Mouse (Mus musculus): ENCODE data around the gene Aven. TPM values are rescaled to one million over a fixed set of nuclear protein-coding genes. Genes with fewer than 3 reads are reported as not detected.

The Aven gene
- polyA plus RNA-seq, 1 experiment from 2014 or later = 8.1 TPM

- no peak overlapping the region for H3K4me3 ChIP-seq (replicated peaks)
- H3K36me3 ChIP-seq = no peaks in the 10 kb centered on the region
- ATAC-seq (ENCODE audit: insufficient read depth, low FRiP score, low read depth) = no peak
- 41% methylated on average over 3 of the region's 3 CpGs for WGBS
- no peaks in the 10 kb centered on the region for H3K27me3 ChIP-seq (replicated peaks)
- H3K9me3 ChIP-seq = no peaks in the 10 kb centered on the region
- H3K9ac ChIP-seq = no peak overlapping the region
- H3K4me1 ChIP-seq = no peaks in the 10 kb centered on the region
- H3K27ac ChIP-seq = no peak overlapping the region
- H3K4me2 ChIP-seq = no peak overlapping the region
Observed at GRCm38 (mm10) chr2:112617206-112617605, 124.4 kb downstream of the Aven start.

GRCm38 (mm10) chr2:112625156-112625555 is 132.4 kb downstream of the Aven start:
- H3K4me2 ChIP-seq = no peak overlapping the region
- H3K9ac ChIP-seq = no peak overlapping the region
- no peaks in the 10 kb centered on the region for H3K9me3 ChIP-seq
- H3K4me3 ChIP-seq (replicated peaks) = no peak overlapping the region
- 64% methylated on average over 3 of the region's 3 CpGs for WGBS
- no peaks in the 10 kb centered on the region for H3K36me3 ChIP-seq
- H3K27ac ChIP-seq = no peak overlapping the region
- no peaks in the 10 kb centered on the region for H3K27me3 ChIP-seq (replicated peaks)
- 0 out of 2 replicates have a peak, but pooled peaks have one; percentile 35 for ATAC-seq (ENCODE audit: insufficient read depth, low FRiP score, low read depth)
- H3K4me1 ChIP-seq = no peaks in the 10 kb centered on the region

- Histone ChIP-seq H3K9ac (no peak overlapping the region), H3K36me3 (0 out of 2 replicates have a peak, but pooled peaks cover 4% of the 10 kb centered on the region), H3K27ac (no peak overlapping the region), H3K4me2 (no peak overlapping the region), H3K9me3 (no peaks in the 10 kb centered on the region), H3K4me3 (replicated peaks) (no peak overlapping the region), H3K27me3 (replicated peaks) (no peaks in the 10 kb centered on the region), H3K4me1 (no peaks in the 10 kb centered on the region)
- no peak for ATAC-seq (ENCODE audit: insufficient read depth, low FRiP score, low read depth)
- WGBS = 84% methylated on average over 11 of the region's 11 CpGs
Observed at GRCm38 (mm10) chr2:112630669-112631068, 137.9 kb downstream of the Aven start.

- H3K4me2 ChIP-seq = no peak overlapping the region
- 0 out of 2 replicates have a peak, but pooled peaks cover 4% of the 10 kb centered on the region for H3K36me3 ChIP-seq
- whole genome bisulfite sequencing = 87% methylated on average over 9 of the region's 9 CpGs
- H3K9me3 ChIP-seq = no peaks in the 10 kb centered on the region
- no peak overlapping the region for H3K4me3 ChIP-seq (replicated peaks)
- H3K9ac ChIP-seq = no peak overlapping the region
- no peaks in the 10 kb centered on the region for H3K27me3 ChIP-seq (replicated peaks)
- no peaks in the 10 kb centered on the region for H3K4me1 ChIP-seq
- ATAC-seq (ENCODE audit: insufficient read depth, low FRiP score, low read depth) = no peak
- no peak overlapping the region for H3K27ac ChIP-seq
Observed at GRCm38 (mm10) chr2:112632536-112632935, 139.8 kb downstream of the Aven start.

- Histone ChIP-seq H3K9me3 (no peaks in the 10 kb centered on the region), H3K4me2 (no peak overlapping the region), H3K36me3 (no peaks in the 10 kb centered on the region), H3K4me3 (replicated peaks) (no peak overlapping the region), H3K4me1 (no peaks in the 10 kb centered on the region), H3K9ac (no peak overlapping the region), H3K27me3 (replicated peaks) (no peaks in the 10 kb centered on the region), H3K27ac (no peak overlapping the region)
- 89% methylated on average over 5 of the region's 5 CpGs for WGBS
- no peak for ATAC-seq (ENCODE audit: insufficient read depth, low FRiP score, low read depth)
Observed at GRCm38 (mm10) chr2:112637206-112637605, 144.4 kb downstream of the Aven start.

- H3K36me3 ChIP-seq = no peaks in the 10 kb centered on the region
Observed at GRCm38 (mm10) chr2:112653836-112654235, 161.1 kb downstream of the Aven start.

GRCm38 (mm10) chr2:112656131-112656530 is 163.4 kb downstream of the Aven start:
- Histone ChIP-seq H3K27me3 (replicated peaks) (no peaks in the 10 kb centered on the region), H3K9me3 (no peaks in the 10 kb centered on the region), H3K36me3 (no peaks in the 10 kb centered on the region), H3K4me1 (no peaks in the 10 kb centered on the region), H3K4me2 (no peak overlapping the region), H3K9ac (no peak overlapping the region), H3K27ac (no peak overlapping the region), H3K4me3 (replicated peaks) (no peak overlapping the region)
- WGBS = 39% methylated on average over 5 of the region's 5 CpGs
- no peak for ATAC-seq (ENCODE audit: insufficient read depth, low FRiP score, low read depth)

More at GRCm38 (mm10) chr2:112653836-112654235, 161.1 kb downstream of the Aven start:
- Histone ChIP-seq H3K9ac (no peak overlapping the region), H3K4me3 (replicated peaks) (no peak overlapping the region), H3K9me3 (no peaks in the 10 kb centered on the region), H3K27ac (no peak overlapping the region), H3K4me1 (no peaks in the 10 kb centered on the region), H3K4me2 (no peak overlapping the region), H3K27me3 (replicated peaks) (no peaks in the 10 kb centered on the region)
- WGBS = 70% methylated on average over 3 of the region's 3 CpGs
- no peak for ATAC-seq (ENCODE audit: insufficient read depth, low FRiP score, low read depth)

- Histone ChIP-seq H3K4me1 (no peaks in the 10 kb centered on the region), H3K9me3 (no peaks in the 10 kb centered on the region), H3K36me3 (no peaks in the 10 kb centered on the region), H3K4me2 (no peak overlapping the region), H3K9ac (no peak overlapping the region), H3K27ac (no peak overlapping the region), H3K27me3 (replicated peaks) (no peaks in the 10 kb centered on the region), H3K4me3 (replicated peaks) (no peak overlapping the region)
- no peak for ATAC-seq (ENCODE audit: insufficient read depth, low FRiP score, low read depth)
- WGBS = 66% methylated on average over 3 of the region's 3 CpGs
Observed at GRCm38 (mm10) chr2:112669461-112669860, 176.7 kb downstream of the Aven start.

GRCm38 (mm10) chr2:112676175-112676574 is 183.4 kb downstream of the Aven start:
- WGBS = 84% methylated on average over 2 of the region's 2 CpGs
- Histone ChIP-seq H3K4me1 (no peaks in the 10 kb centered on the region), H3K27me3 (replicated peaks) (no peaks in the 10 kb centered on the region), H3K4me2 (no peak overlapping the region), H3K9ac (no peak overlapping the region), H3K36me3 (no peaks in the 10 kb centered on the region), H3K27ac (no peak overlapping the region), H3K4me3 (replicated peaks) (no peak overlapping the region), H3K9me3 (no peaks in the 10 kb centered on the region)
- ATAC-seq (ENCODE audit: insufficient read depth, low FRiP score, low read depth) = no peak

GRCm38 (mm10) chr2:112676721-112677120 is 184.0 kb downstream of the Aven start:
- Histone ChIP-seq H3K27me3 (replicated peaks) (no peaks in the 10 kb centered on the region), H3K4me2 (no peak overlapping the region), H3K27ac (no peak overlapping the region), H3K9ac (no peak overlapping the region), H3K4me3 (replicated peaks) (no peak overlapping the region), H3K9me3 (no peaks in the 10 kb centered on the region), H3K4me1 (no peaks in the 10 kb centered on the region), H3K36me3 (no peaks in the 10 kb centered on the region)
- no peak for ATAC-seq (ENCODE audit: insufficient read depth, low FRiP score, low read depth)
- WGBS = 33% methylated on average over 1 of the region's 1 CpGs

- WGBS = 74% methylated on average over 1 of the region's 1 CpGs
- Histone ChIP-seq H3K27me3 (replicated peaks) (no peaks in the 10 kb centered on the region), H3K4me3 (replicated peaks) (no peak overlapping the region), H3K4me2 (no peak overlapping the region), H3K27ac (no peak overlapping the region), H3K9ac (no peak overlapping the region), H3K36me3 (no peaks in the 10 kb centered on the region), H3K9me3 (no peaks in the 10 kb centered on the region), H3K4me1 (no peaks in the 10 kb centered on the region)
- no peak for ATAC-seq (ENCODE audit: insufficient read depth, low FRiP score, low read depth)
Observed at GRCm38 (mm10) chr2:112677246-112677645, 184.5 kb downstream of the Aven start.

- Histone ChIP-seq H3K4me1 (no peaks in the 10 kb centered on the region), H3K4me3 (replicated peaks) (no peak overlapping the region), H3K27ac (no peak overlapping the region), H3K36me3 (no peaks in the 10 kb centered on the region), H3K27me3 (replicated peaks) (no peaks in the 10 kb centered on the region), H3K9me3 (no peaks in the 10 kb centered on the region), H3K9ac (no peak overlapping the region), H3K4me2 (no peak overlapping the region)
- 76% methylated on average over 5 of the region's 5 CpGs for WGBS
- no peak for ATAC-seq (ENCODE audit: insufficient read depth, low FRiP score, low read depth)
Observed at GRCm38 (mm10) chr2:112681817-112682216, 189.1 kb downstream of the Aven start.

Measured in stomach, embryonic 15.5 days (tissue).